ENCODE assay signal across 9 mouse cellular contexts in the genomic region with DNA sequence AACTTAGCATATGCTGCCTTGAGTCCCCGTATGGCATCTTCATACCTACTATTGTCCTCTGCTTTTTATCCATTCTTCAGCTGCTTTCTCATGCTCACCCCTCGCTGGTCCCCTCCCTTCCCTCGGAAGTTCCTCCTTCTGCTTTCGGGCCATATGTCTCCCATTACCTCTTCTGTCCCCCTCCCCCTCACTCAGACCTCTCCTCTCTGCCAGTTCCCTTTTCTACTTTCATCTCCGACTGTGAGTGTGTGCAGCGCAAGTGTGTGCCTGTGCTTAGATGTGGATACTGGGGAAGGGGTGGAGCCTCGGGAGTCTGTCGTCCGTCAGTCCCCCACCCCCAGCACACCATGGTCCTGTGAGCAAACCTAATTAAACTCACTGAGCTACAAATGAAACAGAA. TPM values are rescaled to one million over a fixed set of nuclear protein-coding genes. Genes with fewer than 3 reads are reported as not detected.
DNase-seq lines count a peak whose midpoint lies in the region; ATAC-seq and TF ChIP-seq lines count a peak whose summit lies in the region.
"Had no signal": no experiment of that assay in that cellular context is flagged by ENCODE, and none has a peak within 500 bp of the region (broad histone marks: within the 10 kb centered on the region; RNA-seq: fewer than 3 reads in every experiment).

No protein-coding gene starts in this region.

- no peaks in the 10 kb centered on the region for H3K9me3 ChIP-seq in kidney, postnatal 0 days (replicated peaks; ENCODE audit: low read length)
- H3K9me3 ChIP-seq in embryonic facial prominence, embryonic 11.5 days (replicated peaks; ENCODE audit: control insufficient read depth, low read length) = no peaks in the 10 kb centered on the region
- H3K9me3 ChIP-seq in hindbrain, embryonic 14.5 days (ENCODE audit: control insufficient read depth, low read length) = no peaks in the 10 kb centered on the region
- H3K9me3 ChIP-seq in midbrain, embryonic 14.5 days (ENCODE audit: control insufficient read depth, low read length) = no peaks in the 10 kb centered on the region

- H3K27me3 ChIP-seq in kidney, postnatal 0 days (ENCODE audit: insufficient read depth, low read length) = no peaks in the 10 kb centered on the region
- H3K27me3 ChIP-seq in embryonic facial prominence, embryonic 11.5 days (ENCODE audit: control insufficient read depth, insufficient read depth, low read length) = no peaks in the 10 kb centered on the region
- H3K27me3 ChIP-seq in hindbrain, embryonic 14.5 days (ENCODE audit: control insufficient read depth, insufficient read depth, low read length) = 0 out of 2 replicates have a peak, but pooled peaks cover 4% of the 10 kb centered on the region
- peaks cover 3% of the 10 kb centered on the region; the same call in 1 of the 2 replicates for H3K27me3 ChIP-seq in midbrain, embryonic 14.5 days (ENCODE audit: control insufficient read depth, insufficient read depth, low read length)

- no peaks in the 10 kb centered on the region for H3K36me3 ChIP-seq in kidney, postnatal 0 days (ENCODE audit: insufficient read depth, low read length)
- H3K36me3 ChIP-seq in embryonic facial prominence, embryonic 11.5 days (replicated peaks; ENCODE audit: control insufficient read depth, insufficient read depth, low read depth, low read length) = no peaks in the 10 kb centered on the region
- H3K36me3 ChIP-seq in hindbrain, embryonic 14.5 days (replicated peaks; ENCODE audit: control insufficient read depth, insufficient read depth) = no peaks in the 10 kb centered on the region
- H3K36me3 ChIP-seq in midbrain, embryonic 14.5 days (ENCODE audit: control insufficient read depth, insufficient read depth, low read length) = no peaks in the 10 kb centered on the region

- no peak for DNase-seq in kidney, postnatal 0 days (ENCODE audit: low spot score)
- DNase-seq in kidney, postnatal 14 days = no peak
- peak; percentile 88 for DNase-seq in embryonic facial prominence, embryonic 11.5 days (ENCODE audit: low spot score)
- DNase-seq in hindbrain, embryonic 14.5 days (ENCODE audit: low spot score) = no peak
- DNase-seq in midbrain, embryonic 14.5 days = no peak
- DNase-seq in cerebellum, adult 11 months = no peak
- DNase-seq in ovary, postnatal 36 days (ENCODE audit: low spot score) = no peak
- no peak for DNase-seq in cerebellum, postnatal 10 days
- DNase-seq: layer of hippocampus, postnatal 36 days had no signal

- no peak overlapping the region for H3K27ac ChIP-seq in kidney, postnatal 0 days
- H3K27ac ChIP-seq in embryonic facial prominence, embryonic 11.5 days (replicated peaks; ENCODE audit: low read depth, low read length) = peak overlapping the region; percentile 37
- no peak overlapping the region for H3K27ac ChIP-seq in hindbrain, embryonic 14.5 days
- no peak overlapping the region for H3K27ac ChIP-seq in midbrain, embryonic 14.5 days (replicated peaks; ENCODE audit: low read depth, low read length)

- peak overlapping the region; percentile 38 for H3K4me2 ChIP-seq in kidney, postnatal 0 days (ENCODE audit: low read length)
- H3K4me2 ChIP-seq in embryonic facial prominence, embryonic 11.5 days (ENCODE audit: low read depth, low read length) = peak overlapping the region; percentile 19
- H3K4me2 ChIP-seq in hindbrain, embryonic 14.5 days (replicated peaks) = peak overlapping the region; percentile 19; the same call in 1 of the 2 replicates
- H3K4me2 ChIP-seq in midbrain, embryonic 14.5 days (ENCODE audit: low read length) = peak overlapping the region; percentile 20; the same call in 1 of the 2 replicates

- ATAC-seq in kidney, postnatal 0 days (replicated peaks; ENCODE audit: low FRiP score, low read depth) = no peak
- ATAC-seq in embryonic facial prominence, embryonic 11.5 days (replicated peaks; ENCODE audit: insufficient number of reproducible peaks, low FRiP score, low TSS enrichment, low read depth) = peak; percentile 73
- ATAC-seq in hindbrain, embryonic 14.5 days (ENCODE audit: low FRiP score) = no peak
- no peak; the same call in 1 of the 2 replicates for ATAC-seq in midbrain, embryonic 14.5 days (ENCODE audit: low FRiP score, low TSS enrichment)

- H3K9ac ChIP-seq in kidney, postnatal 0 days (ENCODE audit: low read depth, low read length) = no peak overlapping the region
- H3K9ac ChIP-seq in embryonic facial prominence, embryonic 11.5 days (replicated peaks; ENCODE audit: low read length) = no peak overlapping the region
- H3K9ac ChIP-seq in hindbrain, embryonic 14.5 days = no peak overlapping the region
- H3K9ac ChIP-seq in midbrain, embryonic 14.5 days (replicated peaks; ENCODE audit: low read length) = no peak overlapping the region

- H3K4me1 ChIP-seq in kidney, postnatal 0 days (replicated peaks; ENCODE audit: insufficient read depth, low read length) = no peaks in the 10 kb centered on the region
- H3K4me1 ChIP-seq in embryonic facial prominence, embryonic 11.5 days (ENCODE audit: control insufficient read depth, insufficient read depth, low read length) = peaks cover 14% of the 10 kb centered on the region
- peaks cover 17% of the 10 kb centered on the region for H3K4me1 ChIP-seq in hindbrain, embryonic 14.5 days (replicated peaks; ENCODE audit: control insufficient read depth, insufficient read depth, low read length)
- peaks cover 14% of the 10 kb centered on the region for H3K4me1 ChIP-seq in midbrain, embryonic 14.5 days (ENCODE audit: control insufficient read depth, insufficient read depth, low read length)

- TF ChIP-seq CTCF in kidney, postnatal 0 days (IDR thresholded peaks at IDR 0.05; ENCODE audit: low read depth) = no peak

- 1% methylated on average over 9 of the region's 9 CpGs for WGBS in kidney, postnatal 0 days
- WGBS in embryonic facial prominence, embryonic 11.5 days = 6% methylated on average over 9 of the region's 9 CpGs
- 9% methylated on average over 9 of the region's 9 CpGs for WGBS in hindbrain, embryonic 14.5 days
- 7% methylated on average over 9 of the region's 9 CpGs for WGBS in midbrain, embryonic 14.5 days

- H3K4me3 ChIP-seq in kidney, postnatal 0 days (replicated peaks; ENCODE audit: low read depth, low read length) = no peak overlapping the region
- H3K4me3 ChIP-seq in embryonic facial prominence, embryonic 11.5 days (ENCODE audit: low read depth, low read length) = no peak overlapping the region
- H3K4me3 ChIP-seq in hindbrain, embryonic 14.5 days (replicated peaks; ENCODE audit: low read length) = no peak overlapping the region
- H3K4me3 ChIP-seq in midbrain, embryonic 14.5 days (replicated peaks; ENCODE audit: low read depth, low read length) = no peak overlapping the region

RNA-seq across cellular contexts. Expression of a gene that starts 17.0 kb away (rescaled TPM):
- polyA plus RNA-seq in kidney, postnatal 0 days (2015; fragmentation: Nextera tagmentation; extraction: Ambion mirVana) = 4.4 and 4.5 TPM in 2 replicates
- polyA plus RNA-seq in embryonic facial prominence, embryonic 11.5 days (2014; fragmentation: Nextera tagmentation; extraction: Ambion mirVana) = 5.5 and 5.6 TPM in 2 replicates
- 5.3 and 5.7 TPM in 2 replicates for polyA plus RNA-seq in hindbrain, embryonic 14.5 days (2014; fragmentation: Nextera tagmentation; extraction: Ambion mirVana)
- polyA plus RNA-seq in midbrain, embryonic 14.5 days (2014; fragmentation: Nextera tagmentation; extraction: Ambion mirVana) = 10.1 and 11.6 TPM in 2 replicates
